Mouse (Mus musculus): ENCODE results near the gene Eps15. TPM values are rescaled to one million over a fixed set of nuclear protein-coding genes. Genes with fewer than 3 reads are reported as not detected.

Gene Eps15
- 10 to 100 TPM; 40.2 to 48.6 (median 44.1) TPM for total RNA-seq (2022)

- DNase-seq (ENCODE audit: low spot score) = peak; percentile 91
Observed at GRCm38 (mm10) chr4:109279689-109280458, at the start of gene Eps15. Gene Eps15, plus strand, starts transcription at chr4:109280268.

- DNase-seq (ENCODE audit: low spot score) = no peak
Observed at GRCm38 (mm10) chr4:109234185-109234584, 45.9 kb upstream of the Eps15 start, which contains the start of gene Calr4. Gene Calr4, plus strand, starts transcription at chr4:109234485.

- DNase-seq (ENCODE audit: low spot score) = no peak
Observed at GRCm38 (mm10) chr4:109234806-109235350, 45.2 kb upstream of the Eps15 start.

- DNase-seq (ENCODE audit: low spot score) = no peak
Observed at GRCm38 (mm10) chr4:109236186-109236879, 43.7 kb upstream of the Eps15 start.

- no peak for DNase-seq (ENCODE audit: low spot score)
Observed at GRCm38 (mm10) chr4:109238428-109239268, 41.4 kb upstream of the Eps15 start.

GRCm38 (mm10) chr4:109241221-109241620, 38.8 kb upstream of the Eps15 start:
- no peak for DNase-seq (ENCODE audit: low spot score)

GRCm38 (mm10) chr4:109241934-109242333, 38.1 kb upstream of the Eps15 start:
- peak; percentile 74 for DNase-seq (ENCODE audit: low spot score)

GRCm38 (mm10) chr4:109244506-109244905, 35.6 kb upstream of the Eps15 start:
- DNase-seq (ENCODE audit: low spot score) = peak; percentile 67

GRCm38 (mm10) chr4:109245016-109245620, 35.0 kb upstream of the Eps15 start:
- no peak for DNase-seq (ENCODE audit: low spot score)

- no peak for DNase-seq (ENCODE audit: low spot score)
Observed at GRCm38 (mm10) chr4:109251605-109252004, 28.5 kb upstream of the Eps15 start.

- no peak for DNase-seq (ENCODE audit: low spot score)
Observed at GRCm38 (mm10) chr4:109252199-109252598, 27.9 kb upstream of the Eps15 start.

- DNase-seq (ENCODE audit: low spot score) = no peak
Observed at GRCm38 (mm10) chr4:109253664-109254151, 26.4 kb upstream of the Eps15 start.

- no peak for DNase-seq (ENCODE audit: low spot score)
Observed at GRCm38 (mm10) chr4:109254511-109254910, 25.6 kb upstream of the Eps15 start.

- DNase-seq (ENCODE audit: low spot score) = no peak
Observed at GRCm38 (mm10) chr4:109255321-109255720, 24.7 kb upstream of the Eps15 start.

GRCm38 (mm10) chr4:109255727-109256417, 24.2 kb upstream of the Eps15 start:
- no peak for DNase-seq (ENCODE audit: low spot score)

GRCm38 (mm10) chr4:109256791-109257190, 23.3 kb upstream of the Eps15 start:
- DNase-seq (ENCODE audit: low spot score) = no peak

- no peak for DNase-seq (ENCODE audit: low spot score)
Observed at GRCm38 (mm10) chr4:109257639-109258038, 22.4 kb upstream of the Eps15 start.

- DNase-seq (ENCODE audit: low spot score) = no peak
Observed at GRCm38 (mm10) chr4:109262068-109262467, 18.0 kb upstream of the Eps15 start.

GRCm38 (mm10) chr4:109266056-109266455, 14.0 kb upstream of the Eps15 start:
- DNase-seq (ENCODE audit: low spot score) = no peak

- DNase-seq (ENCODE audit: low spot score) = no peak
Observed at GRCm38 (mm10) chr4:109266744-109267143, 13.3 kb upstream of the Eps15 start.
